Mouse (Mus musculus) heart, adult 2 months (tissue): ENCODE results near the gene Poglut1. TPM values are rescaled to one million over a fixed set of nuclear protein-coding genes. Genes with fewer than 3 reads are reported as not detected.
A peak's percentile ranks its signal among the peaks of the same experiment; 100 is the strongest.

Experiments used
- DNase-seq, 2 experiments: peaks; one replicate each; pipeline ENCODE4 v3.0.0; 2021
- H3K27ac ChIP-seq: fragments of 200-600 bp; 2 replicates; pipeline ENCODE4 v1.8.1; 2022
- H3K27me3 ChIP-seq: fragments of 200-500 bp; 2 replicates; pipeline ENCODE4 v1.6.1; 2012; ENCODE audit warnings: mild to moderate bottlenecking, low read length, inconsistent platforms, mixed read lengths; ENCODE audit not compliant: control insufficient read depth, insufficient read depth
- H3K36me3 ChIP-seq: fragments of 200-500 bp; 2 replicates; pipeline ENCODE4 v1.6.1; 2012; ENCODE audit warnings: low read length, inconsistent platforms; ENCODE audit not compliant: control insufficient read depth, insufficient read depth
- H3K4me1 ChIP-seq: fragments of 200-500 bp; 2 replicates; pipeline ENCODE4 v1.6.1; 2011; ENCODE audit warnings: low read length; ENCODE audit not compliant: control insufficient read depth, insufficient read depth
- H3K4me3 ChIP-seq: fragments of 200-600 bp; 2 replicates; pipeline ENCODE4 v1.8.1; 2022
- H3K79me2 ChIP-seq: fragments of 200-500 bp; replicated peaks from 2 replicates; pipeline ENCODE4 v1.6.1; 2012; ENCODE audit warnings: mild to moderate bottlenecking, inconsistent platforms, low read length, moderate library complexity, mixed read lengths; ENCODE audit not compliant: control insufficient read depth, insufficient read depth
- H3K9ac ChIP-seq: fragments of 200-500 bp; 2 replicates; pipeline ENCODE4 v1.6.1; 2012; ENCODE audit warnings: low read depth, mild to moderate bottlenecking, control low read depth, inconsistent platforms, low read length, mixed read lengths
- CTCF ChIP-seq: fragments of 200-600 bp; IDR thresholded peaks from 2 replicates; pipeline ENCODE4 v1.8.1; 2022; ENCODE audit warnings: antibody characterized with exemption, mild to moderate bottlenecking, moderate library complexity
- EP300 ChIP-seq: fragments of 200-500 bp; IDR thresholded peaks from 2 replicates; pipeline ENCODE4 v1.6.1; 2011; ENCODE audit warnings: low read depth, low read length, control low read depth; ENCODE audit not compliant: insufficient read depth
- POLR2A ChIP-seq: fragments of 200-500 bp; IDR thresholded peaks from 2 replicates; pipeline ENCODE4 v1.6.1; 2011; ENCODE audit warnings: mild to moderate bottlenecking, low read depth, low read length, control low read depth; ENCODE audit not compliant: insufficient read depth
- WGBS: fragments of 180-500 bp; shearing (Covaris S2); methylation state at CpG from one replicate; pipeline ENCODE4 v1.1.7; 2018; 5-methylcytosine and 5-hydroxymethylcytosine counted together
- intact Hi-C: fragments of 180-260 bp; cut with DNase I; formaldehyde crosslinking; loops from one replicate; pipeline ENCODE4 v1.15.1; 2025
- polyA plus RNA-seq: library from polyadenylated mRNA; depleted of rRNA; stranded (reverse); fragments of >200 nt; gene quantifications from 2 replicates; pipeline ENCODE4 v1.2.3, GENCODE M21; 2012
- total RNA-seq, 2 experiments: library from RNA; stranded (reverse); gene quantifications; 2 replicates each; pipeline ENCODE4 v1.2.3; 2021

The Poglut1 gene
- total and polyA plus RNA-seq, 3 experiments, result 10.8 to 12.9 (median 11.0) TPM

- Histone ChIP-seq H3K4me3 (no peak overlapping the region), H3K9ac (no peak overlapping the region), H3K4me1 (no peaks in the 10 kb centered on the region), H3K36me3 (no peaks in the 10 kb centered on the region), H3K27ac (no peak overlapping the region), H3K27me3 (no peaks in the 10 kb centered on the region), H3K79me2 (no peaks in the 10 kb centered on the region)
- intact Hi-C loops, result no loop called here
- 72% methylated on average over 4 of the region's 4 CpGs for WGBS
- no peak for DNase-seq
- no peak for TF ChIP-seq EP300
- no peak for TF ChIP-seq POLR2A
- no peak for TF ChIP-seq CTCF
These were observed 46.5 kb downstream of the Poglut1 start for GRCm38 (mm10) chr16:38503528-38503927.

GRCm38 (mm10) chr16:38502469-38502868 is 47.6 kb downstream of the Poglut1 start:
- TF ChIP-seq CTCF, result no peak
- TF ChIP-seq EP300, result no peak
- TF ChIP-seq POLR2A, result no peak
- intact Hi-C loops, result no loop called here
- Histone ChIP-seq H3K9ac (no peak overlapping the region), H3K27me3 (no peaks in the 10 kb centered on the region), H3K79me2 (no peaks in the 10 kb centered on the region), H3K27ac (no peak overlapping the region), H3K4me3 (no peak overlapping the region), H3K36me3 (no peaks in the 10 kb centered on the region), H3K4me1 (no peaks in the 10 kb centered on the region)
- DNase-seq, result no peak
- WGBS, result 87% methylated on average over 10 of the region's 10 CpGs

- Histone ChIP-seq H3K9ac (no peak overlapping the region), H3K36me3 (no peaks in the 10 kb centered on the region), H3K27ac (no peak overlapping the region), H3K4me1 (no peaks in the 10 kb centered on the region), H3K27me3 (no peaks in the 10 kb centered on the region), H3K79me2 (no peaks in the 10 kb centered on the region), H3K4me3 (no peak overlapping the region)
- no peak for DNase-seq
- TF ChIP-seq EP300, result no peak
- TF ChIP-seq CTCF, result no peak
- no peak for TF ChIP-seq POLR2A
- intact Hi-C loops, result no loop called here
- WGBS, result 81% methylated on average over 7 of the region's 7 CpGs
These were observed 53.4 kb downstream of the Poglut1 start for GRCm38 (mm10) chr16:38496604-38497140.

GRCm38 (mm10) chr16:38493890-38494289 is 56.2 kb downstream of the Poglut1 start:
- no peak for DNase-seq
- Histone ChIP-seq H3K4me3 (no peak overlapping the region), H3K27me3 (no peaks in the 10 kb centered on the region), H3K79me2 (no peaks in the 10 kb centered on the region), H3K27ac (no peak overlapping the region), H3K36me3 (no peaks in the 10 kb centered on the region), H3K9ac (no peak overlapping the region), H3K4me1 (no peaks in the 10 kb centered on the region)
- intact Hi-C loops, result no loop called here
- TF ChIP-seq EP300 (no peak), CTCF (peak; percentile 48)
- 62% methylated on average over 10 of the region's 10 CpGs for WGBS

- no peak overlapping the region for H3K27ac ChIP-seq
- no peak for DNase-seq
- no peaks in the 10 kb centered on the region for H3K79me2 ChIP-seq
- intact Hi-C loops, result no loop called here
- no peak for TF ChIP-seq POLR2A
- no peak for TF ChIP-seq EP300
- no peak for TF ChIP-seq CTCF
- no peaks in the 10 kb centered on the region for H3K27me3 ChIP-seq
- no peaks in the 10 kb centered on the region for H3K36me3 ChIP-seq
- H3K9ac ChIP-seq, result no peak overlapping the region
- H3K4me1 ChIP-seq, result no peaks in the 10 kb centered on the region
- 79% methylated on average over 3 of the region's 3 CpGs for WGBS
- no peak overlapping the region for H3K4me3 ChIP-seq
These were observed 57.5 kb downstream of the Poglut1 start for GRCm38 (mm10) chr16:38492551-38492950.

GRCm38 (mm10) chr16:38483582-38484309 is 66.3 kb downstream of the Poglut1 start:
- Histone ChIP-seq H3K9ac (no peak overlapping the region; the same call in 1 of the 2 replicates), H3K4me1 (no peaks in the 10 kb centered on the region; the same call in 1 of the 2 replicates), H3K27ac (no peak overlapping the region), H3K27me3 (no peaks in the 10 kb centered on the region), H3K36me3 (no peaks in the 10 kb centered on the region), H3K79me2 (no peaks in the 10 kb centered on the region), H3K4me3 (peak overlapping the region; percentile 52)
- intact Hi-C loops, result loop anchor here (2.0 to 10.0 kb wide), 3 partner anchors 86 to 489 kb away; no protein-coding TSS in a partner anchor
- 31% methylated on average over 42 of the region's 42 CpGs for WGBS
- peak; percentile 8 to 26 for DNase-seq
- TF ChIP-seq POLR2A (no peak), CTCF (no peak), EP300 (no peak)
